Mouse (Mus musculus) testis, postnatal 10 days (tissue): Measurements from ENCODE around the gene Tmem30a.

Source experiments
- DNase-seq: peaks from one replicate; pipeline ENCODE4 v3.0.0; 2021; ENCODE audit warnings: low spot score

Tmem30a gene

DNA sequence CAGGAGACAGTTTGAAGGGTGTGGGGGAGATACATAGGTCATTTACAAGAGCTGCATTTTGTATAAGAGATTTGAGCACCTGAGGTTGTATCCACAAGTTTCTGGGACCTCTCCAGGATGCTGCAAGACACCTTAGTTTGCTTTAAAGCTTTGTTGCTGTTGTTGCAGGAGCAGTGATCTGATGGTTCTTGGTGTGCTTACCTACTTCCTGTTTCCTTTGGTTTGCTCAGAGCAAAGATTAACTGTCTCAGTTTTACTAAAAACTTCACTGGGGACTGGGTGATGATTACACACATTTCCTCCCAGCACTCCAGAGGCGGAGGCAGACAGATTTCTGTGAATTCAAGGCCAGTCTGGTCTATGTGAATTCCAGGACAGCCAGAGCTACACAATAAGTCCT lies 1.8 kb upstream of the Tmem30a start:
- no peak for DNase-seq

- no peak for DNase-seq
These were observed 7.6 kb downstream of the Tmem30a start for GRCm38 (mm10) chr9:79785794-79786085.

DNA sequence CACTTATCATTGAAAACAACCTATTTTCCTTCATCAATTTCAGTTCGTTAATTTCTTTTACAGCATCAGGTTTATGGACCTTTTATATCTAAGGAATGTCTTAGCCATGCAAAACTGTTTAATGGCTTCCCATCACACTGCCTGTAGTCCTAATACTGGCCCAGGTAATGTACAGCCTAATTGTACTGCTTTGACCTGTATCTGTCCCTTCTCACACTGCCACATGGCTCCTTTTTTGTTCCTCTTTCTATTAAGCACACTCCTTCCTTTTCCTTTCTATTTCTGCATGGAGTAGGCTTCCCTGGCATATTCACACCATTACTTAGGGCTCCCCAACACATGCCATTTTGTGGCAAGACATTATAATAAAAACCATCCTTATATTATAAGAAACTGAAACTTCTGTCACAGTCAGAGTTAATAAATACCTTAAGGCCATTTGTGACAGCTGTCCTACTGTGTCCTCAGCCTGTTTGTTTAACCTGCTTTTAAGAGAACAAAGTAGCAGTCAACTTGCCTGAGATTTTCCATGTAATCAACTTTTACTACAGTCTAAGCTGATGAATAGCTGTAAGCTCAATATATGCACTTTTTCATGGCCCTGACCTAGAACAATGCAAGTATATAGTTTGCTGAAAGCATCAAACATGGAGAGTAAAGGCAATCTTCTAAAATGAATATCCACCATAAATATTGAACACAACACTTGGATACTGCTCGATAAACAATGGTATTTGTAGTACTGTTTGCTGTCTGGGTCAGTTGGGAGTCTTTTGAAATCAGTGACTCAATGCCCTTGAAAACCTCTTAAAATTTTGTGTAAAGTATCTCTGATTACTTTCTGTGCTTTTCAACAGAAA lies 8.1 kb downstream of the Tmem30a start:
- DNase-seq: no peak

GRCm38 (mm10) chr9:79784439-79784838 lies 8.9 kb downstream of the Tmem30a start:
- DNase-seq: no peak

GRCm38 (mm10) chr9:79779354-79779753 lies 14.0 kb downstream of the Tmem30a start:
- DNase-seq: no peak

DNA sequence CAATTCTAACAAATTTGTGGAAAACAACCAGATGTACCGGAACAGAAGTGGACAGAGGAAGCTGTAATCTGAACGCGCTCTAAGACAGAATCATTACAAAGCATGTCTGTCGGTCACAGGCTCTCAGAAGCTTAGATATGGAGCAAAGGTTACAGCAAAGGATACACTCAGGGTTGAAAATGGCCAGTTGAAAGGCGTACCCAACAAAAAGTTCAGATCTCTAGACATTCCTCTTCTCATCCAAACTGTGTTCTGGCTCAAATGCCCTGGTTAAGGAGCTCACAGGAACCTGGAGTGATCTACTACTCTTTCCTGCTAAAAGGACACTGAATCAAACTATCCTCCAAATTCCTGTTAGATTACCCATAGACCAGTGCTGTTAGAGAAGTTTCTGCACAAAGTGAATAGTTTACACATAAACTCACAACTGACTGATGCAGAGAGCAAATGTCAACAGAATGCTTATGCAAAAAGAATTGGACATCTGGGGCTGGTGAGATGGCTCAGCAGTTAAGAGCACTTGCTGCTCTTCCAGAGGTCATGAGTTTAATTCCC lies 26.2 kb downstream of the Tmem30a start:
- no peak for DNase-seq

GRCm38 (mm10) chr9:79765329-79765728 lies 28.0 kb downstream of the Tmem30a start:
- DNase-seq: no peak

DNA sequence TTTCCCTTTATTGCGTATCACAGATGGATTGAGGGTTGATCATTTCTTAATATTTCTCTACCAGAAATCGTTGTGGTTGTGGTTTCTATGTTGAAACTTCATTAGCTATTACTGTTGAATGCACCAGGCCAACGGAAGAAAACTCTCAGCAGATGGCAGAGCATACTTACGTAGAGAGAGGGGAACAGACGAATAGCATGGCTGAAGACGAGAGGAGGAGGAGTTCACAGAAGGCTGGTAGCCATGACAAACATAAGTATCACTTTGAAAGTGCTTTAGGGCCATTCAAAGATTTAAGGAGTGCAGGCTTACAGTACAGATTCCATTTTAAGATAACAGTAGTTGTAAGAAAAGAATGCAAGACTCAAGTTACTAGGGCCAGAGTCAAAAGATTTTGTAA lies 30.8 kb downstream of the Tmem30a start:
- DNase-seq: no peak

DNA sequence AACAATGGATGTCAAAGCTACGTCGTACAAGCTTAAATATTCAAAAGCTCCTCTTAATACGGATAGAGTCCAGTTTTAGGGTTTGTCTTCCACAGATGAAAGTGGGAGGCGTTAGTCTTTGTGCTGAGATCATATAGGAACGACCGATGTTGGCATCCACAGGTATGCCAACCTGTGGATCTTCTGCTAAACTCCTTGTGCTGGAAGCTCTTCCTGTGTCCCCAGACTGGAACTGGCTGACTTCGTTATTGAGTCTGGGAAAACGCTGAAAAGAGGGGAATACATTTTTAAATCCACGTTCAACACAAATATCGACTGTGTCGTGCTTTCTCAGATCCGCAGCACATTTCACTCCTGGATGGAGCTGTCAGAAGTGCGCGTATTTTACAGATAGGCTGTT lies 33.2 kb downstream of the Tmem30a start:
- no peak for DNase-seq

GRCm38 (mm10) chr9:79759385-79760005 lies 33.8 kb downstream of the Tmem30a start, which contains the start of gene Cox7a2:
Gene Cox7a2 (minus strand): TSS chr9:79759878.
- peak; percentile 93 for DNase-seq

DNA sequence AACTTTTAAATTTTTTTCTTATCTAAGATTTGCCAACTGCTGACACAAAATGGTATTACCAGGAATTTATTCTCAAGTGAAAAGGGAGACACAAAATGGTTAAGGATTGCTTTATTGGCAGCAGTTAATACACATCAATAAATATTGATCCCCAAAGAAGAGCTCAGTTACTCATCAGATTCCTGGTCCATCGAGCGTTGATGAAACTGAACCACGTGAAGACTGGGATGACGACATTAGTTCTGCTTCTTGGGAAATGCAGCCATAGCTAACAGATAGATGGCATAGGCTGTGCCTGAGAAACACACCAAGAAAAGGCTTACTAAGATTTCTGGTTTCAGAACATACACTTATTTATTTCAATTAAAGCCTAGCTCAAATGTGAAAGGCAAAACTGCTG lies 38.0 kb downstream of the Tmem30a start:
- DNase-seq: no peak

DNA sequence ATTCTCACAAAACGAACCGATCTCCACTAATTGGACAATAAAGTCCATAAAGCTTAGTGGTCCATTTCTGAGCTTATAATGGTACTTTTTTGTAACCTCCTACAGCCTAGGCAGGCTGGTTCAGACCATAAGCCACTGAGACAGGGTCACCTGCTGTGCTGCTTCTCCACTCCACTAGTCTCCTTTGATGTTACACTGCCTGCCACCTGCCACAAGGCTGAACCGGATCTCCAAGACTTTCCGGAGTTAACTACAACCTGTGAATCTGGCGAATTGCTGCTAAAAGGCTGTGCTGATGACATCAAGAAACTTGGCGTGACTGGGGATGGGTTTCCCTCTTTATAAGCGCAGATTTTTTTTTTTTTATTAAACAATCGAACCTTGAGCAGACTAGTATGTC lies 41.5 kb downstream of the Tmem30a start:
- no peak for DNase-seq

DNA sequence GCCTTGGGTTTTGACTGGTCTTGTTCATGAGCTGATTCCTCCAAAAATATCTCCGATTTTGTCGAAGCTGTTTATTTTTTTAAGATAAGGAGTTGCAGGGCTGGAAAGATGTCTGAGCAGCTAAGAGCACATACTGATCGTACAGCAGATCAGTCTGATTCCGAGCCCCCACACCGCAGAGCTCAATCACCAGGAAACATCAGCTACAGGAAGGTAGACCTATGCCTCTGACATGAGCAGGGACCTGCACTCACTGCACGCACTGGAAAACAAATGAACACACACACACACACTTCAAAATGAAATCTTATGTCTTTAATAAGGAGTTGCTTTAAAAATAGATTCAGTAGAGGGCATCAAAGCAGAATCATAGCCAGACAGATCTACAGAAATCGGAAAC lies 42.6 kb downstream of the Tmem30a start:
- no peak for DNase-seq

- no peak for DNase-seq
These were observed 48.3 kb downstream of the Tmem30a start for GRCm38 (mm10) chr9:79745036-79745435.

DNA sequence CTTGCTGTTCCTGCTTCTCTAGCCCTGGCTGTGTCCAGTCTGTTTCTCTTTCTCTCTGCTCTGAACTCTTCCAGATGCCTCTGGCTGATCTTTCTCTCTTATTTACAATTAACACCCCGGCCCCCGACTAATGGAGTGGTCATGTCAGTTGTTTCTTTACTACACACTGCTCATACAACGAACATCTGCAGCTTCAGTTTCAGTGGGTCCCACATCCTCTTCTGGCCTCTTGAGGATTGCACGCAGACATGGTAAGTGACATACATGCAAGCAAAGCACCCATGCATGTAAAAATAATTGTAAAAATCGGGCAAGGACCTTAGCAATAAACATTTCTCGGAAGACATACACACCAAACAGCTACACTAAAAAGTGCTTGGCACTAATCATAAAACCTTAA lies 57.7 kb downstream of the Tmem30a start:
- DNase-seq: no peak

- peak; percentile 53 for DNase-seq
These were observed 63.0 kb downstream of the Tmem30a start for GRCm38 (mm10) chr9:79730301-79730700.

GRCm38 (mm10) chr9:79723090-79723489 lies 70.2 kb downstream of the Tmem30a start:
- DNase-seq: no peak

DNA sequence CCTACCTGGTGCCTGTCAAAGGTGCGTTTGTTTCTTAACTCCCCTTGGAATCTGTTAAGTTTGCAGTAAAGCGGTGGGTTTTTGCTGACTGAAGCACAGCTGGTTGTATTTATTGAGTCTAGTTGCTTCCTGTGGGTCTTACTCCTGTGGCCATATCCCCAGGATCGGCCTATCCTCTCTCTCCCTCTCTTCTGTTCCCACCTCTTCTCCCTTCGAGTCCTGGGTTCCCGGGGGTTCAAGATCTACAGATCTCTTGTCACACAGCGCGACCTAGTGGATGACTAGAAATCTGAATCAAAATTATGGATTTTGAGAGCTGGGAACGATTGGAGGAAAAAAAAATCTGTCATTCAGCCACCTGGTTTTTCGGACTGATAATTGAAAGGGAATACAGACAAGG lies 72.3 kb downstream of the Tmem30a start:
- DNase-seq: peak; percentile 72

DNA sequence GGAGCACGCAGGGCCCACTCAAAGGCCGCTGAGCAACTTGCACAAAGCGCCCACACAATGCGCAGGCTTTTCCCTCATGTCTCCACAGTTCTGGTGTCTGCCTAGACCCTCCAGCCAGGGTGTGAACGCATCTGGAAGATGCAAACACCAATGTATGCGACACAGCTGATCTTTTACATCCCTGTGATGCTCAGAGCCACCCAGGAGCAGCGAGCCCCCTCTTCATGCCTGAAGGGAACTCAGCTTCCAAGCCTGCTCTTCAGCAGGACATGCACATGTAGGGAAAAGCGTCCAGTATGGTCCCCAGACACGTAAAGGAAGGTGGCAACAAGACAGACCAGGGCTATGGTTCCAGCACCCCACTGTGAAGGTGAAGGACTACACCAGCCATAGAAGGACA lies 73.2 kb downstream of the Tmem30a start:
- no peak for DNase-seq

GRCm38 (mm10) chr9:79719451-79719850 lies 73.9 kb downstream of the Tmem30a start:
- DNase-seq: peak; percentile 48
